Mouse (Mus musculus) testis, adult 2 months (tissue): ENCODE data around the gene Ugt1a1.

Experiments used
- CTCF ChIP-seq: fragments of 200-500 bp; IDR thresholded peaks from 2 replicates; pipeline ENCODE4 v1.5.1; 2012; ENCODE audit warnings: low read depth, mild to moderate bottlenecking, inconsistent platforms, low read length, moderate library complexity; ENCODE audit not compliant: control insufficient read depth, insufficient read depth, insufficient replicate concordance
- POLR2A ChIP-seq: fragments of 200-500 bp; IDR thresholded peaks from 2 replicates; pipeline ENCODE4 v1.6.1; 2012; ENCODE audit warnings: low read depth, mild to moderate bottlenecking, inconsistent platforms, low read length, moderate library complexity; ENCODE audit not compliant: control insufficient read depth

GRCm38 (mm10) chr1:88257681-88258080 lies 45.9 kb downstream of the Ugt1a1 start:
- TF ChIP-seq CTCF: no peak
- no peak for TF ChIP-seq POLR2A
